Mouse (Mus musculus) hindbrain, embryonic 14.5 days (tissue): ENCODE data around the gene Fam168b. TPM values are rescaled to one million over a fixed set of nuclear protein-coding genes. Genes with fewer than 3 reads are reported as not detected.

Experiments
- ATAC-seq: fragments of 200-750 bp; cut with Nextera tagmentation; 2 replicates; pipeline ENCODE4 v1.8.0; 2017; ENCODE audit warnings: moderate number of reproducible peaks, mild to moderate bottlenecking, moderate TSS enrichment, moderate library complexity; ENCODE audit not compliant: low FRiP score
- DNase-seq: peaks from one replicate; pipeline ENCODE4 v3.0.0-alpha.2; 2015; ENCODE audit warnings: low spot score
- H3K27ac ChIP-seq: fragments of 300-500 bp; sonication (generic); 2 replicates; pipeline ENCODE4 v1.5.1; 2014; ENCODE audit warnings: mild to moderate bottlenecking, moderate library complexity
- H3K27me3 ChIP-seq: fragments of 300-500 bp; sonication (generic); 2 replicates; pipeline ENCODE4 v1.6.1; 2014; ENCODE audit warnings: mild to moderate bottlenecking, low read length, mixed read lengths; ENCODE audit not compliant: control insufficient read depth, insufficient read depth
- H3K36me3 ChIP-seq: fragments of 300-500 bp; sonication (generic); replicated peaks from 2 replicates; pipeline ENCODE4 v1.6.1; 2014; ENCODE audit not compliant: control insufficient read depth, insufficient read depth
- H3K4me1 ChIP-seq: fragments of 300-500 bp; sonication (generic); replicated peaks from 2 replicates; pipeline ENCODE4 v1.6.1; 2014; ENCODE audit warnings: antibody characterized with exemption, low read length, mixed read lengths; ENCODE audit not compliant: control insufficient read depth, insufficient read depth
- H3K4me2 ChIP-seq: fragments of 300-500 bp; sonication (generic); replicated peaks from 2 replicates; pipeline ENCODE4 v1.6.1; 2014; ENCODE audit warnings: mild to moderate bottlenecking, moderate library complexity
- H3K4me3 ChIP-seq: fragments of 300-500 bp; sonication (generic); replicated peaks from 2 replicates; pipeline ENCODE4 v1.5.1; 2014; ENCODE audit warnings: mild to moderate bottlenecking, low read length
- H3K9ac ChIP-seq: fragments of 300-500 bp; sonication (generic); 2 replicates; pipeline ENCODE4 v1.6.1; 2014
- H3K9me3 ChIP-seq: fragments of 300-500 bp; sonication (generic); 2 replicates; pipeline ENCODE4 v1.6.1; 2016; ENCODE audit warnings: low read length; ENCODE audit not compliant: control insufficient read depth
- WGBS: fragments of 180-500 bp; shearing (Covaris S2); extraction: QIAGEN DNeasy Blood & Tissue Kit; methylation state at CpG from one replicate; pipeline ENCODE4 v1.1.7; 2014; 5-methylcytosine and 5-hydroxymethylcytosine counted together
- polyA plus RNA-seq: library from polyadenylated mRNA; unstranded; fragments of >200 nt; fragmentation: Nextera tagmentation; extraction: Ambion mirVana; gene quantifications from 2 replicates; pipeline ENCODE4 v1.2.1, GENCODE M21; 2014

Fam168b gene
- polyA plus RNA-seq, 1 experiment from 2014 or later, result 114 TPM

- ATAC-seq (no peak), DNase-seq (no peak)
- Histone ChIP-seq H3K4me2 (no peak overlapping the region), H3K9ac (no peak overlapping the region), H3K9me3 (no peaks in the 10 kb centered on the region), H3K4me1 (no peaks in the 10 kb centered on the region; the same call in 1 of the 2 replicates), H3K36me3 (no peaks in the 10 kb centered on the region), H3K4me3 (no peak overlapping the region), H3K27ac (no peak overlapping the region), H3K27me3 (no peaks in the 10 kb centered on the region)
- 63% methylated on average over 6 of the region's 6 CpGs for WGBS
Observed at GRCm38 (mm10) chr1:34783538-34784161, 59.2 kb downstream of the Fam168b start.

DNA sequence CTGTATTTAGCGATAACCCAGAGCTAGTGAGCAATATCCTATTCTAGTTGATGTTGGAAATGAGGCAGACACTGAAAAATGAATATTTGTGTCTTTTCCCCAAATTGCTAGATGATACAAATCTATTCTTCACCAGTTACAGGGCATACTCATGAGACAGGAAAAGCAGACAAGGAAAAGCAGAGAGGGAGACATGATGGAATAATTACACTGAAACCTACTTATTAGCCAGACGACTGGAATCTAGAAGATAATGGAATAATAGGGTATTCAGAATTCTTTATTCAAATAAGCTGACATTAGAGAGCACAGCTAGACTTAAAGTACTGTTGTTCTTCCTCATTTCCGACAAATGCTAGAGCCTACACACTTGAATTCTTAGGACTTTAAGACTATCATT lies 67.0 kb downstream of the Fam168b start:
- Histone ChIP-seq H3K4me1 (no peaks in the 10 kb centered on the region), H3K9ac (no peak overlapping the region), H3K4me3 (no peak overlapping the region), H3K27me3 (no peaks in the 10 kb centered on the region), H3K36me3 (no peaks in the 10 kb centered on the region), H3K4me2 (no peak overlapping the region), H3K9me3 (peaks cover 9% of the 10 kb centered on the region; the same call in 1 of the 2 replicates), H3K27ac (no peak overlapping the region)
- 91% methylated on average over 3 of the region's 3 CpGs for WGBS
- no peak for ATAC-seq
- DNase-seq, result no peak

- ATAC-seq (no peak), DNase-seq (no peak)
- no peaks in the 10 kb centered on the region for H3K4me1 ChIP-seq
- H3K9me3 ChIP-seq, result no peaks in the 10 kb centered on the region
- no peak overlapping the region for H3K4me2 ChIP-seq
- no peak overlapping the region for H3K9ac ChIP-seq
- no peaks in the 10 kb centered on the region for H3K36me3 ChIP-seq
- 65% methylated on average over 6 of the region's 6 CpGs for WGBS
- no peaks in the 10 kb centered on the region for H3K27me3 ChIP-seq
- H3K27ac ChIP-seq, result 0 out of 2 replicates have a peak overlapping the region, but pooled peaks have one; percentile 32
- H3K4me3 ChIP-seq, result no peak overlapping the region
Observed at GRCm38 (mm10) chr1:34768875-34769274, 74.0 kb downstream of the Fam168b start.

- Histone ChIP-seq H3K9ac (no peak overlapping the region), H3K27ac (no peak overlapping the region), H3K9me3 (no peaks in the 10 kb centered on the region), H3K4me1 (no peaks in the 10 kb centered on the region), H3K4me2 (no peak overlapping the region), H3K36me3 (no peaks in the 10 kb centered on the region), H3K27me3 (no peaks in the 10 kb centered on the region), H3K4me3 (no peak overlapping the region)
- ATAC-seq (no peak), DNase-seq (no peak)
- WGBS, result 88% methylated on average over 4 of the region's 4 CpGs
Observed at GRCm38 (mm10) chr1:34767851-34768250, 75.0 kb downstream of the Fam168b start.

DNA sequence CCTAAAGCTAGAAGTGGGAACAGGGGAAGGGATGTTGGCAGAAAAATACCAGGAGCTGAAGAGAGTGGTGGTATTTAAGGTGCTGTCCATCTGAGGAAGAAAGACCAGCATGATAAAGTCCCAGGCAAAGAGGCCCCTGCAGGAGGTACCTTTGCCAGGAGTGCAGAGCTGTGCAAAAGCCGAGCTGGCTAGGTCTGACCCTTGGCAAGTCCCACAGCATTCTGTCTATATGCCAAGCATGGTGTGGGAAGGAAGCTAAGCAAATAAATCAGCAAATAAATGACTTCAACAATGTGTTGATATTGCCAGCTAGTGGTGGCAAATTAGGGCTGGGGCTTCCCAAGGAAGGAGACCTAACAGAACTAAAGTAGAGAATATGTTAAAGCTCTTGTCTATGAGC lies 76.0 kb downstream of the Fam168b start:
- no peaks in the 10 kb centered on the region for H3K9me3 ChIP-seq
- H3K4me3 ChIP-seq, result no peak overlapping the region
- H3K4me1 ChIP-seq, result no peaks in the 10 kb centered on the region
- no peak for DNase-seq
- no peak overlapping the region for H3K4me2 ChIP-seq
- H3K27me3 ChIP-seq, result no peaks in the 10 kb centered on the region
- no peak overlapping the region for H3K9ac ChIP-seq
- no peak overlapping the region for H3K27ac ChIP-seq
- H3K36me3 ChIP-seq, result no peaks in the 10 kb centered on the region
- ATAC-seq, result no peak
- WGBS, result 44% methylated on average over 1 of the region's 1 CpGs

Other genes starting within 250 kb of the Fam168b start
- gene Plekhb2, start 6.9 kb upstream of the Fam168b start, polyA plus RNA-seq, result 75.0 and 85.6 TPM in 2 replicates